Mouse (Mus musculus) megakaryocyte-erythroid progenitor cell, adult 5-6 weeks (primary cell): ENCODE results near the gene Ucp2. TPM values are rescaled to one million over a fixed set of nuclear protein-coding genes. Genes with fewer than 3 reads are reported as not detected.

Source experiments
- ATAC-seq: replicated peaks from 2 replicates; pipeline ENCODE4 v1.8.0; 2016; ENCODE audit warnings: mild to moderate bottlenecking, inconsistent platforms; ENCODE audit not compliant: severe bottlenecking, poor library complexity, low FRiP score, low TSS enrichment
- total RNA-seq, 2 experiments: library from RNA; stranded (forward) in 1 of 2; stranded (reverse) in 1 of 2; fragments of 200-1000, 215-1000 nt in 1 of 2; fragments of >200 nt in 1 of 2; fragmentation: Nextera tagmentation in 1 of 2; gene quantifications; 2 replicates each; pipeline ENCODE4 v1.2.3; 2014 to 2017

Ucp2 gene
- total RNA-seq, 2 experiments from 2014 or later = 164 to 705 TPM

- no peak for ATAC-seq
Observed at GRCm38 (mm10) chr7:100539516-100539915, 46.4 kb downstream of the Ucp2 start.

- no peak for ATAC-seq
Observed at GRCm38 (mm10) chr7:100544437-100544836, 51.3 kb downstream of the Ucp2 start.

GRCm38 (mm10) chr7:100547631-100548030, 54.5 kb downstream of the Ucp2 start:
- no peak for ATAC-seq

- ATAC-seq = no peak
Observed at GRCm38 (mm10) chr7:100549796-100550195, 56.7 kb downstream of the Ucp2 start.

GRCm38 (mm10) chr7:100550338-100551007, 57.3 kb downstream of the Ucp2 start:
- ATAC-seq = no peak

Other genes with a start within 250 kb of the Ucp2 start
- not detected in 2 replicates for gene P4ha3, start 207.8 kb upstream of the Ucp2 start, total RNA-seq (2014; fragmentation: Nextera tagmentation)
- gene P4ha3, start 207.8 kb upstream of the Ucp2 start, total RNA-seq (2017) = 0.38 TPM in 1 of 2 replicates, not detected in the other
- gene C2cd3, start 121.1 kb upstream of the Ucp2 start, total RNA-seq (2014; fragmentation: Nextera tagmentation) = 57.6 and 71.1 TPM in 2 replicates
- gene C2cd3, start 121.1 kb upstream of the Ucp2 start, total RNA-seq (2017) = 19.1 and 32.6 TPM in 2 replicates
- gene Ppme1, start 121.0 kb upstream of the Ucp2 start, total RNA-seq (2014; fragmentation: Nextera tagmentation) = 24.8 and 31.4 TPM in 2 replicates
- 25.7 and 35.3 TPM in 2 replicates for gene Ppme1, start 121.0 kb upstream of the Ucp2 start, total RNA-seq (2017)
- gene Ucp3, start 20.3 kb upstream of the Ucp2 start, total RNA-seq (2014; fragmentation: Nextera tagmentation) = not detected in 2 replicates
- not detected in 2 replicates for gene Ucp3, start 20.3 kb upstream of the Ucp2 start, total RNA-seq (2017)
- gene Dnajb13, start 21.6 kb downstream of the Ucp2 start, total RNA-seq (2014; fragmentation: Nextera tagmentation) = not detected in 2 replicates
- gene Dnajb13, start 21.6 kb downstream of the Ucp2 start, total RNA-seq (2017) = 0.05 and 1.8 TPM in 2 replicates
- gene Coa4, start 43.7 kb downstream of the Ucp2 start, total RNA-seq (2014; fragmentation: Nextera tagmentation) = 14.2 and 20.1 TPM in 2 replicates
- gene Coa4, start 43.7 kb downstream of the Ucp2 start, total RNA-seq (2017) = 8.2 and 9.0 TPM in 2 replicates
- 35.0 and 46.8 TPM in 2 replicates for gene Rab6a, start 114.1 kb downstream of the Ucp2 start, total RNA-seq (2014; fragmentation: Nextera tagmentation)
- gene Rab6a, start 114.1 kb downstream of the Ucp2 start, total RNA-seq (2017) = 50.5 and 53.1 TPM in 2 replicates
- 50.3 and 57.1 TPM in 2 replicates for gene Mrpl48, start 115.0 kb downstream of the Ucp2 start, total RNA-seq (2014; fragmentation: Nextera tagmentation)
- gene Mrpl48, start 115.0 kb downstream of the Ucp2 start, total RNA-seq (2017) = 93.1 and 138 TPM in 2 replicates
- not detected in 2 replicates for gene Plekhb1, start 169.1 kb downstream of the Ucp2 start, total RNA-seq (2014; fragmentation: Nextera tagmentation)
- 0.05 TPM in 1 of 2 replicates, not detected in the other for gene Plekhb1, start 169.1 kb downstream of the Ucp2 start, total RNA-seq (2017)
- gene Fam168a, start 213.3 kb downstream of the Ucp2 start, total RNA-seq (2014; fragmentation: Nextera tagmentation) = 26.9 and 35.9 TPM in 2 replicates
- 7.3 and 7.7 TPM in 2 replicates for gene Fam168a, start 213.3 kb downstream of the Ucp2 start, total RNA-seq (2017)